Mouse (Mus musculus) forebrain, embryonic 14.5 days (tissue): ENCODE data around the gene Zfp526. TPM values are rescaled to one million over a fixed set of nuclear protein-coding genes. Genes with fewer than 3 reads are reported as not detected.
A peak's percentile ranks its signal among the peaks of the same experiment; 100 is the strongest.

Experiments
- ATAC-seq: fragments of 200-750 bp; cut with Nextera tagmentation; 2 replicates; pipeline ENCODE4 v1.8.0; 2017; ENCODE audit warnings: mild to moderate bottlenecking, moderate library complexity
- DNase-seq: peaks from one replicate; pipeline ENCODE4 v3.0.0-alpha.2; 2015; ENCODE audit warnings: low spot score
- H3K27ac ChIP-seq: fragments of 300-500 bp; sonication (generic); 2 replicates; pipeline ENCODE4 v1.5.1; 2014; ENCODE audit warnings: low read depth, mild to moderate bottlenecking, control low read depth, low read length, moderate library complexity
- H3K27me3 ChIP-seq: fragments of 300-500 bp; sonication (generic); replicated peaks from 2 replicates; pipeline ENCODE4 v1.6.1; 2014; ENCODE audit warnings: low read length, control low read depth, mixed read lengths; ENCODE audit not compliant: control insufficient read depth, insufficient read depth
- H3K36me3 ChIP-seq: fragments of 300-500 bp; sonication (generic); 2 replicates; pipeline ENCODE4 v1.6.1; 2014; ENCODE audit warnings: low read length, control low read depth; ENCODE audit not compliant: control insufficient read depth, insufficient read depth
- H3K4me1 ChIP-seq: fragments of 300-500 bp; sonication (generic); 2 replicates; pipeline ENCODE4 v1.6.1; 2014; ENCODE audit warnings: antibody characterized with exemption, low read length, control low read depth; ENCODE audit not compliant: control insufficient read depth, insufficient read depth
- H3K4me2 ChIP-seq: fragments of 300-500 bp; sonication (generic); 2 replicates; pipeline ENCODE4 v1.6.1; 2014; ENCODE audit warnings: mild to moderate bottlenecking, control low read depth, low read length
- H3K4me3 ChIP-seq: fragments of 300-500 bp; sonication (generic); 2 replicates; pipeline ENCODE4 v1.5.1; 2014; ENCODE audit warnings: low read depth, low read length, control low read depth
- H3K9ac ChIP-seq: fragments of 300-500 bp; sonication (generic); 2 replicates; pipeline ENCODE4 v1.6.1; 2014; ENCODE audit warnings: mild to moderate bottlenecking, low read length, control low read depth, moderate library complexity
- H3K9me3 ChIP-seq: fragments of 300-500 bp; sonication (generic); replicated peaks from 2 replicates; pipeline ENCODE4 v1.6.1; 2016; ENCODE audit warnings: low read length, control low read depth, mixed read lengths; ENCODE audit not compliant: control insufficient read depth
- WGBS: fragments of 180-500 bp; shearing (Covaris S2); extraction: QIAGEN DNeasy Blood & Tissue Kit; methylation state at CpG from one replicate; pipeline ENCODE4 v1.1.7; 2014; 5-methylcytosine and 5-hydroxymethylcytosine counted together
- polyA plus RNA-seq: library from polyadenylated mRNA; unstranded; fragments of >200 nt; fragmentation: Nextera tagmentation; extraction: Ambion mirVana; gene quantifications from 2 replicates; pipeline ENCODE4 v1.2.1, GENCODE M21; 2014

Zfp526 gene
- polyA plus RNA-seq, 1 experiment from 2014 or later = 2.3 TPM

DNA sequence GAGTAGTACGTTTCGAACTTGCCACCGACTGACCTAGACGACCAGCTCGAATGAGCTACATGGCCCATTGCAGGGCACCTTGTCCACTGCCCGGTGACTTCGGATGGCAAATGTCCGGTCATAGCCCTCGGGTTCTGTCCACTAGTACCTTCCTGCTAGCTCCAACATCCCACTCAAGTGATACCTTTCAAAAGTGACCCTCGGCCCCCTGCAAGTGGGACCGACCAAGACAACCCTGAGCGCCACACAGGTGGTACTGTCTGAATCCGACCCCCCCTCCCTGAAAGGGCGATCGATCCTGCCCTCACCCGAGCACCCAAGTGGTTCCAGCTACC is 1.8 kb upstream of the Zfp526 start:
- no peak for DNase-seq
- H3K4me3 ChIP-seq = peak overlapping the region; percentile 64
- H3K4me2 ChIP-seq = peak overlapping the region; percentile 97
- no peaks in the 10 kb centered on the region for H3K9me3 ChIP-seq
- ATAC-seq = peak; percentile 19
- peak overlapping the region; percentile 83 for H3K9ac ChIP-seq
- H3K27me3 ChIP-seq = no peaks in the 10 kb centered on the region
- peak overlapping the region; percentile 75; the same call in 1 of the 2 replicates for H3K27ac ChIP-seq
- H3K4me1 ChIP-seq = peaks cover 22% of the 10 kb centered on the region
- peaks cover 18% of the 10 kb centered on the region for H3K36me3 ChIP-seq
- WGBS = under 1% methylated on average over 16 of the region's 16 CpGs

DNA sequence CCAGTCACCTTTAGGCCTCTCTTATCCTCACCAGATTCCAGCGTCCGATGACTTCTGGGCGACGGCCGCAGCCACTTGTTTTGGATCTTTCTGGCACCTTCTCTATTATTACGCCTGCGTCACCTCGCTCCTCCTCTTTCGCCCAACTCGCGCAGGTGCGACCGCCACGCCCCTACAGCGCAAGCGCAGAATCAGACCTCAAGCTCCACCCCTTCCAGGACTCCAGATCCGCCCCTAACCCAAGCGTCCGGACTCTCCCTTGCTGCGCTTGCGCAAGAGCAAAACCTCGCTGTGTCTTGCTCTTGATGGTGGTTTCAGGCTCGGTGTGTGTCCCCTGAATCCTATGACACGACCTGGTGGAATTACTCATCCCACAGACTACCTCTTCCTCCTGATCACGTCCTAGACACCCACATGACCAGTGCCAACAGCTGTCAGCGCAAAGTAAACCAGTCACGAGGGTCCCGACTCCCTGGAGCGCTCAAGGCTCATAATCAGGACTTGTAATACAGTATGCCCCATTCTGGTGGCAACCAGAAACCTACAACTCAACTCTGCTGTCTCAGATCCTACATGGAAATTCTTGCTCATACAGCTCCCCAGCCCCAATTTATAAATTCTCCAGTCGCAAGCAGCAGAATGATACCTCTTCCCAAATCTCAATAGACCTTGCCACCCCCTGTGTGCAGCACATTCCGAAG is 1.3 kb upstream of the Zfp526 start:
- WGBS = 3% methylated on average over 31 of the region's 31 CpGs
- Histone ChIP-seq H3K4me3 (peak overlapping the region; percentile 64), H3K9ac (peak overlapping the region; percentile 83), H3K36me3 (peaks cover 20% of the 10 kb centered on the region), H3K27me3 (no peaks in the 10 kb centered on the region), H3K9me3 (no peaks in the 10 kb centered on the region), H3K4me2 (peak overlapping the region; percentile 97), H3K27ac (peak overlapping the region; percentile 75; the same call in 1 of the 2 replicates), H3K4me1 (peaks cover 22% of the 10 kb centered on the region)
- DNase-seq = peak; percentile 97
- peak; percentile 68 for ATAC-seq

DNA sequence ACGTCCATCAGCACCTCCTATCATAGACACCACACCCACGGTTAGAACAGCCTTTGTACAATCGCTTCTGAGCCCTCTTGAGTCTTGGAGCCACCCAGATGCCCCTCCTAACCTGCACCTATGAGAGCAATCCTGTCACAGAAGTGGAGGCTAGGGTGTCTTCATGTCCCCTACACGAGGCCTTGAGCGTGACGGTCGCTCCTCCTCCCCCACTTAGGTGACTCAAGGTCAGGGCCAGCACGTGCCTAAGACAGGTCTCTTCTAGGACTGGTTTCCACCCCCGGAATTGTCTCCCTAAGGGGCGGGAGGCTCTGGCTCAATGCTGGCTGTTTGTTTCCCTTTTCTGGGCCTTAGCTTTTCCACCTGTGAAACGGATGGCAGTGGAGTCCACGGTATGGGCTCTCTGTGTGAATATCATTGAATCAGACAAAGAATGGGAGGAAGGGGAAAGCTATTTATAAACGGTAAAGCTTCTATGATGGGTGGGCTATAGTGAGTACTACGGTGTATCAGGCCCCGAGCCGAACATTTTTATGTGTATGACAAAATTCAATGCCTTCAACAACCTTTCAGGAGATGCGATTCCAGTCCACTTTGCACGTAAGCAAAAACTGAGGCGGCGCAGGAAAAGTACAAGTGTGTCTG is 646 bp upstream of the Zfp526 start, which contains the start of gene Dedd2:
Dedd2 (minus strand) TSS at position 159 of the 645 bp plus-strand sequence.
- Histone ChIP-seq H3K4me2 (peak within 1 kb of the TSS; percentile 97), H3K27me3 (no peaks in the 10 kb centered on the region), H3K9me3 (no peaks in the 10 kb centered on the region), H3K27ac (peak within 1 kb of the TSS; percentile 86), H3K4me1 (peaks cover 22% of the 10 kb centered on the region), H3K9ac (peak within 1 kb of the TSS; percentile 83), H3K36me3 (peaks cover 21% of the 10 kb centered on the region), H3K4me3 (peak within 1 kb of the TSS; percentile 65)
- ATAC-seq (peak; percentile 0; the same call in 1 of the 2 replicates), DNase-seq (peak; percentile 6)
- WGBS = 6% methylated on average over 20 of the region's 20 CpGs

DNA sequence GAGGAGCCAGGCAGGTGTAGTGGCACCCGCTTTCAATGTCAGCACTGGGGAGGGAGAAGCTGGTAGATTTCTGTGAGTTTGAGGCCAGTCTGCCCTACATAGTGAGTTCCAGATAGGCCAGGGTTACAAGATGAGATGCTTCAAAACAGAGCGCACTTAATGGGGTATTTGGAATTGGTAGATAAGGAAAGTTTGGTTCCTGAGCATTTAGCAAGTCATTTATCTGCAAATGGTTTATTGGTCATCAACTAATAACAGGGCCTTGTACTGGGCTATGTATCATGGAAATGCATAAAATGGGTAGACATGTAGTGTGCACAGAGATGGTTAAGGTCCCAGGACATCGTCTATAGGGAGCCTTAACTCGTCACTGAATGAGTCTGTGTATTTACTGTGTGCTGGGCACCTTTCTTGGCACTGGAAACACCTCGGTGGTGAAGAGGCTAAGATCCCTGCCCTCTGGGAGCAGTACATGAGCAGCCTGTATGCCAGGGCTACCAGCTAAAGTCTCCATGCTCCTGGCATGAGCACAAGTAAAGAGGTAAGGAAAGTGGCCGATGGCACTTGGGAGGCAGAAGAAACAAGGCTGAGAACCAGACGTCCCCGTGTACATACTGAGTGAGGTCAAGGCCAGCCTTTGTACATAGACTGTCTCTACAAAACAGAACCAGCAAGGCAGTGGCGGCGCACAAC is 1.2 kb downstream of the Zfp526 start:
- WGBS = 84% methylated on average over 10 of the region's 10 CpGs
- Histone ChIP-seq H3K9me3 (no peaks in the 10 kb centered on the region), H3K4me2 (peak overlapping the region; percentile 97)

DNA sequence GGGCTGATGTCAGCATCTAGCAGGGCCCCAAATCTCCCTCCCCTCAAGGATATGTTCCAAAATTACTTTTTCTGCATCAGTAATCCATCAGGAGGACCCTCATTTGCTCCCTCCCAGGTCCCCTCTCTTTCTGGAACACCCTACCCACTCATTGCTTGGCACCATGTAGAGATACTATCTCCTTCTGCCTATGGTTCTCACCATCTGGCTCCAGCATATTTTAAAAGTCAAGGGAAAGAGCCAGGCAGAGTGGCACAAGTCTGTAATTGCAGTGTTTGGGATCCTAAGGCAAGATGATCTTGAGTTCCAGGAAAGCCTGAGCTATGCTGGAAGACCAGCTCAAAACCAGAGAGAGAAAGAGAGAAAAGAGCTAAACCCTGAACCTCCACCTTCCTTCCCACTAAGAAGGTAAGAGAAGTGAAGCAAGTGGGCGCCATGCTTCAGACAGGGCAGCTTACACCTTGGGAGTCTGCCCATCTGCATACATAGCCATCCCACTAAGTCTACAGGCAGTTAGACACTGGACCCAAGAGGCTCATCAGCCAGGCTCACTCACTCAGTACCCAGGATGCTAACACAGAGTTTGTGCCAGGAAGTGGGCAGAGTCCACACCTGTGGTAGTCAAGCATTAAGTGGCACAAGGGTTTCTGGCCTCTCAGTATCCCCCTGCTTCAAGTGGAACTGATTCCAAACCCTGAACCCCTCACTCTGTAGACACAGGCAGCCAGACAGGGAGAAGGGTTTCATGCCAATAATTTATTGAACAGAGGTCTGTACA is 6.5 kb downstream of the Zfp526 start:
- ATAC-seq = no peak
- no peak for DNase-seq
- Histone ChIP-seq H3K36me3 (peaks cover 89% of the 10 kb centered on the region), H3K27me3 (no peaks in the 10 kb centered on the region), H3K4me2 (no peak overlapping the region), H3K27ac (no peak overlapping the region), H3K4me1 (no peaks in the 10 kb centered on the region), H3K9me3 (no peaks in the 10 kb centered on the region), H3K4me3 (no peak overlapping the region), H3K9ac (no peak overlapping the region)
- WGBS = 89% methylated on average over 1 of the region's 1 CpGs

More for the DNA sequence above, 1.2 kb downstream of the Zfp526 start:
- ATAC-seq (no peak), DNase-seq (no peak)
- Histone ChIP-seq H3K9ac (peak overlapping the region; percentile 78; the same call in 1 of the 2 replicates), H3K36me3 (peaks cover 37% of the 10 kb centered on the region), H3K4me3 (peak overlapping the region; percentile 65; the same call in 1 of the 2 replicates), H3K27me3 (no peaks in the 10 kb centered on the region), H3K4me1 (peaks cover 22% of the 10 kb centered on the region), H3K27ac (no peak overlapping the region)

DNA sequence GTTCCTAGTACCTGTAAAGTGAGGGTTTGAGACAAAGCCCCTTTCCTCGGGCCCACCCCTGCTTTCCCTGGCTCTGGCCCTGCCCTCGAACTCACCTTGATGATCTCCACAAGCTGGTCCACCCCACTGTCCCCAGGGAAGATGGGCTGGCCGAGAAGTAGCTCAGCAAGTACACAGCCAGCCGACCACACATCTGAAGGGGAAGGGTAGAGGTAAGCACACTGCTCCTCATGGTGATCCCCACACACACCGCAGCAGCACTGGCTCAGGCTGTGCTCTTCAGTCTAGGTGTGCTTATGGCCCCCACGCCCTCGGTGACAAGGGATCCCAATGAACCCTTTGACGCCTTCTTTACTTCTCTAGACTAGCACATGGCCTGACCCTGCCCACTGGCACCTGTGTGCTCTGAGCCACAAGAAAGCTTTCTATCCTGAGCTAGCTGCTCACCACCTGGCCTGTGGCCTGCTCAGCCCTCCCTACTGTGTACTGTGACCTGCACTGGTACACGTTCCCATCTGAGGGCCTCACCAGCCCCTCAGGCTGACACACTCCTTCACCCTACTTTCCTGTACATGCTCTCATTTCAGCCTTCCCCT is 9.6 kb downstream of the Zfp526 start:
- Histone ChIP-seq H3K4me1 (0 out of 2 replicates have a peak, but pooled peaks cover 2% of the 10 kb centered on the region), H3K9me3 (no peaks in the 10 kb centered on the region), H3K27ac (no peak overlapping the region), H3K4me3 (no peak overlapping the region), H3K27me3 (no peaks in the 10 kb centered on the region), H3K9ac (no peak overlapping the region), H3K36me3 (peaks cover 94% of the 10 kb centered on the region), H3K4me2 (no peak overlapping the region)
- WGBS = 89% methylated on average over 9 of the region's 9 CpGs
- no peak for DNase-seq
- no peak for ATAC-seq

DNA sequence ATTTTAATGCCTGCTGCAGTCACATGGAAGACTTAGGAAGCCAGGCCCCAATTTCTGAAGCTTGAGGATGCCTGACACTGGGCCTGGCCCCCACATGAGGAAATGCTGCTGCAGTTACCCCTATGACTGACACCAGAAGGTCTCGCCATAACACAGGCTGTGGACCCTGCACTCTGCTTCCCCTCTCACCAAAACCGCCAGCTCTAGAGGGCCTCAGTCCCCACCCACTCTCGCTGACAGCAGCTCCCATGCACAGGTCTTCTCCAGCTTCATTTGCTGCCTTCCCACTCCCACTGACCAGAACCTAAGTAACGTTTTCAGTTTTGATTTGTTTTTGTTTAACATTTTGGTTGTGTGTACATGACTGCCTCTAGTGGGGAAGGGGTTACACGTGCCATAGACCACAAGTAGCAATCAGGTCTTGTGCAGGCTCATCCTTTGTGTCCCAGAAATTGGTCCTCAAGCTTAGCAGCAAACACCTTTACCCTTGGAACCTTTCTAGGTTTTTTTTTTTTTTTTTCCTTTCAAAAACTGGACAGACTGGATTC is 10.9 kb downstream of the Zfp526 start:
- no peak for ATAC-seq
- DNase-seq = no peak
- Histone ChIP-seq H3K4me3 (no peak overlapping the region), H3K4me2 (no peak overlapping the region), H3K9ac (no peak overlapping the region), H3K4me1 (peaks cover 10% of the 10 kb centered on the region; the same call in 1 of the 2 replicates), H3K27me3 (no peaks in the 10 kb centered on the region), H3K36me3 (peaks cover 80% of the 10 kb centered on the region), H3K9me3 (no peaks in the 10 kb centered on the region), H3K27ac (no peak overlapping the region)
- WGBS = 64% methylated on average over 5 of the region's 5 CpGs

DNA sequence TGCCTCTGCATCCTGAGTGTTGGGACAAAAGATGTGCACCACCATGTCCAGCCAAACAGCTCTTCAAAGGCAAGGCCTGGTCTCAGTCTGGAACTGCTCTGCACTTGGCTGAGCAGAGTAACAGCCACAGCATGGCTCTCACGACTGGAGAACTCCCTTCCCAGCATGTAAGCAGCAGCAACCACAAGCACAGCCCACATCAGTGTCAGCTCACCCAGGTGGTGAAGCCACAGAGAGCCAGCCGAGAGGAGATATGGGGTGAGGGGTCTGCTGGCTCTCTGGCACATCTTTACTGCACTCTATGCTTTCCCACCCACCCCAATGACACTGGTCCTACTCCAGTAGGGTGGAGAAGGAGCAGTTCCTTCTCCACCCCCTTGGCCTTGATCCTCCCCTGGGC is 11.8 kb downstream of the Zfp526 start:
- Histone ChIP-seq H3K4me3 (no peak overlapping the region), H3K27me3 (no peaks in the 10 kb centered on the region), H3K4me2 (no peak overlapping the region), H3K27ac (no peak overlapping the region), H3K36me3 (peaks cover 71% of the 10 kb centered on the region), H3K9me3 (no peaks in the 10 kb centered on the region), H3K4me1 (peaks cover 10% of the 10 kb centered on the region; the same call in 1 of the 2 replicates), H3K9ac (no peak overlapping the region)
- ATAC-seq (no peak), DNase-seq (no peak)
- WGBS = 86% methylated on average over 2 of the region's 2 CpGs
